Mouse (Mus musculus) thymus, postnatal 14 days (tissue): ENCODE measurements around the gene Fmnl2.

Experiments used
- DNase-seq: peaks from one replicate; pipeline ENCODE4 v3.0.0; 2021

Gene Fmnl2

DNA sequence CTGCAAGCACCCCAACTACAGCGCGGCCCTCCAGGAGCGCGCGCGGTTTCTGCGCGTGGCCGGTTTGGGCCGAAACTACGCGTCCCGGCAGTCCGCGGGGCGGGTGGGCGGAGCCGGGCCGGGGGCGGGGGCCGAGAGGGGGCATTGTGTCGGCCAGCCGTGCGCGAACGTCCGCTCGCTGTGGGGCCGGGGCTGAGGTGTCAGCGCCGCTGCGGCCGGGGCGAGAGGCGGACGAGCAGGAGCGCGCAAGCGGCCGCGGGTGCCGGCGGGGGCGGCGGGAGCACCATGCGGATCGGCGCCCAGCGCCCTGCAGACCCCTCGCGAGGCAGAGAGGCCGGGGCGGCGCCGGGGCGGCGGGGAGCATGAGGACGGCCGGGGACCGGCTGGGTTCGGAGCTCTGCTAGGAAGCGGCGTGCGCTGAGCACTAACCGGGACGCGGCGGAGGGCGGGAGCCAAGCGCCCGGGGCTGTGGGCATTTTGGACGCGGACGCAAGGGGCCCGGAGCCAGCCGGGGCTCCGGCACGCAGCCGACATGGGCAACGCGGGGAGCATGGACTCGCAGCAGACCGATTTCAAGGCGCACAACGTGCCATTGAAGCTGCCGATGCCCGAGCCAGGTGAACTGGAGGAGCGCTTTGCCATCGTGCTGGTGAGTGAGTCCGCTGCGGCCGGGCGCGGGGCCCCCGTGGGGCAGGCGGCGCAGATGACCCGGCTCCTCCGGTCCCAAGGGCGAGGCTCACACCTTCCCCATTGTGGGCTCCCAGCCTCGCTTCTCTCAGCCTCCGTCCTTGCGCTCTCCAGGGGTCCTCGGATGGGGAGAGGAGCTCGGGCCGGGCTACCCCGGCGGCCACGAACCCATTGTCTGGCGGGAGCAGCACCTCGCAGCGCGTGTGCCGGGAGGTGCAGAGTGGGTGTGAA is at the start of gene Fmnl2:
TSS of gene Fmnl2 (plus strand) at position 250 of the 918 bp plus-strand sequence.
- peak; percentile 50 for DNase-seq

GRCm38 (mm10) chr2:52809988-52810387 is 47.7 kb upstream of the Fmnl2 start:
- no peak for DNase-seq

DNA sequence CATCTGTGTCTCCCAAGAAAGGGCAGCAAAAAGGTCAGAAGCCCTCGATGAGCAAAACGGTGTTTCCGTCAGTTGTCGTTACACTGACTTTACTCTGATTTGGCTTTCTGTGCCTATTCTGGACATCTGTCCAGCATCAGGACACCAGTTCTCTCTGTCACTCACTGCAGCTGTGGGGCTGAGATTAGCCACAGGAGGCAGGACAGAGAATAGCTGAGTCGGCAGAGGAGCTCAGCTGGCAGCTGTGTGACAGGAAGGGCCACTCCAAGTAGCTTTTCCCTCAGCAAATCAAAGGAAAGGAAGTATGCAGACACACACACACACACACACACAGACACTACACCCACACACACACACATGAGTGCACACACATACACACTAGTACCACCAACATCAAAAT is 46.0 kb upstream of the Fmnl2 start:
- peak; percentile 9 for DNase-seq

- DNase-seq, result no peak
Measured at GRCm38 (mm10) chr2:52817341-52817740, 40.3 kb upstream of the Fmnl2 start.

DNA sequence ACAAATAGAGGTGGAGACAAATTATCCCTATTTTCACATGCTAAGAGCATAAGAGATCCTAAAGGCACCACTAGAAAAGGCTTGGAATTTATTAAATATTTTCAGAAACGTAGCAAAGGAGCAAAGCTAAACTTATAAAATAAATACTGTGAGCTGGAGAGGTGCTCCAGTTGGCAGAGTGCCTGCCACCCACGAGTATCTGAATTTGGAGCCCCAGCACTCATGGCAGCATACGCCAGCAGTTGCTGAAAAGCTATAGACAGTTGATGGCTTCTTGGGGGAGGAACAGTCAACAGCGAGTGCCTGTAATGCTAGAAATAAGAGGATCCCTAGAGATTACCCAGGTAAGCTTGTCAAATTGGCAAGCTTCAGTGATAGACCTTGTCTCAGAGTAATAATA is 38.7 kb upstream of the Fmnl2 start:
- no peak for DNase-seq

- no peak for DNase-seq
Measured at GRCm38 (mm10) chr2:52822214-52822613, 35.4 kb upstream of the Fmnl2 start.

DNA sequence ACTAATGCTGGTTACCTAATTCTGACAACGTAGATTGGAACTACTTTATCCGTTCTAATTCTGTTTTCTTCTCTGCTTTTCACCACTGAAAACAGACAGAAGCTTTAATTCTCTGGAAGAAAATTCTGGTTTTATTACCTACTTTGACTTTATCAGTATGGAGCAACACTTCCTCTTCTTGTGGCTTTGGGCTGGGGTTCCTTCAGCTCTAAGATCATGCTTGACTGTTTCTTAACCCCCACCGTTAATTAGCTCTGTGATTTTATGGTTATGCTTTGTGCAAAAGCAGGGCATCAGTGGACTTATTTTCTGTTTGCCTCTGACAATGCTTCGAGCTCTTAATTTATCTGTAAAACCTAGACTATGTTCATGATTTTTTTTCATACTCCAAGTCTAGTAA is 29.6 kb upstream of the Fmnl2 start:
- DNase-seq, result no peak

DNA sequence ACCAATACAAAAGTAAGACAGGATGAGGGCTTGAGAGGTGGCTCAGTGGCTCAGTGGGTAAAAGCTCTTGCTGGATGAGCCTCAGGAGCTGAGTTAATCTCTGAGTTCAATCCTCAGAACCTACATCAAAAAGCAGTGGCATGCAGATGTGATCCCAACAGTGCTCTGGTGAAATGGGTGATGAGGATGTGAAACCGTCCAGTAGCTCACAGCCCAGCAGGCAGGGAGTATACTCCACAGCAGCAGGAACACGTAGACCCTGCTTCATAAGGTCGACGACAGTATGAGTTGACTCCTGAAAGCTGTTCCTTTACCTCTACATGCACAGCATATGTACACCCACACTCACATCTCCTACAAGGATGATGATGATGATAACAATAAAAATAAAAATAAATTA is 27.1 kb upstream of the Fmnl2 start:
- DNase-seq, result no peak

GRCm38 (mm10) chr2:52831585-52831984 is 26.1 kb upstream of the Fmnl2 start:
- no peak for DNase-seq

DNA sequence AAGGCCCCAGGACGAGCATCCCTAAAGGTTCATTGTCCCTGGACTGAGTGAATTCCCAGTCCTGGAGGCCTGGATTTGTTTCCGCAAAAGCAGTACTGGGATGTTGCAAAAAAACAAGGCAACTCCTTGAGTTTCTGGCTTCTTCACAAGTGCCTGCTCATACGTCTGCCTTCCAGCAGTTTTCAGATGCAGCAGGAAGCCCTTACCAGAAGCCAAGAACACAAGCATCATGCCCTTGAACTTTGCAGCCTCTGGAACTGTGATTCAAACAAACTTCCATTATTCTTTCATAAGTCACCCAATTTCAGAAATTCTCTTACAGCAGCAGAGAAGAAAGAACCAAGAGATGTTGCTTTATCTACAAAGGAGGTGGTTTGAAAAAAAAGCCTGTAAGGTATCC is 21.9 kb upstream of the Fmnl2 start:
- DNase-seq, result no peak

DNA sequence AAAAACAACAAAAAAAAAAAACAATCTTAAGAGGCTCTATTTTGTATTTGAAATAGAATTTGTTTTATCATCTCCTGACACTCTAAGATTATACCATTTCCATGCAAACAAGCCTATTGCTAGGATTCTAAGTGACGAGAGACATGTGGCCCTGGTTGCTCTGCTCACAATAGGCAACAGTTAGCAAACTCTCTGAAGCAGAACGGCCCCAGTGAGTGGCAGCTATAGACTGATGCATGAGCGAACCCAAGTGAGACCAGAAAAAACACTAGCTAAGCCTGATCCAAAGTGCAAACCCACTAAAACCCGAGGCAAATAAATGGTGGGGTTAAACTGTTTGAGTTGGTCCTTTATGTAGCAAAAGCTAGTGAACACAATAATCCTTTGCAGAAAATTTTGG is 18.6 kb upstream of the Fmnl2 start:
- no peak for DNase-seq

GRCm38 (mm10) chr2:52839868-52840267 is 17.8 kb upstream of the Fmnl2 start:
- no peak for DNase-seq

GRCm38 (mm10) chr2:52843861-52844260 is 13.8 kb upstream of the Fmnl2 start:
- no peak for DNase-seq

DNA sequence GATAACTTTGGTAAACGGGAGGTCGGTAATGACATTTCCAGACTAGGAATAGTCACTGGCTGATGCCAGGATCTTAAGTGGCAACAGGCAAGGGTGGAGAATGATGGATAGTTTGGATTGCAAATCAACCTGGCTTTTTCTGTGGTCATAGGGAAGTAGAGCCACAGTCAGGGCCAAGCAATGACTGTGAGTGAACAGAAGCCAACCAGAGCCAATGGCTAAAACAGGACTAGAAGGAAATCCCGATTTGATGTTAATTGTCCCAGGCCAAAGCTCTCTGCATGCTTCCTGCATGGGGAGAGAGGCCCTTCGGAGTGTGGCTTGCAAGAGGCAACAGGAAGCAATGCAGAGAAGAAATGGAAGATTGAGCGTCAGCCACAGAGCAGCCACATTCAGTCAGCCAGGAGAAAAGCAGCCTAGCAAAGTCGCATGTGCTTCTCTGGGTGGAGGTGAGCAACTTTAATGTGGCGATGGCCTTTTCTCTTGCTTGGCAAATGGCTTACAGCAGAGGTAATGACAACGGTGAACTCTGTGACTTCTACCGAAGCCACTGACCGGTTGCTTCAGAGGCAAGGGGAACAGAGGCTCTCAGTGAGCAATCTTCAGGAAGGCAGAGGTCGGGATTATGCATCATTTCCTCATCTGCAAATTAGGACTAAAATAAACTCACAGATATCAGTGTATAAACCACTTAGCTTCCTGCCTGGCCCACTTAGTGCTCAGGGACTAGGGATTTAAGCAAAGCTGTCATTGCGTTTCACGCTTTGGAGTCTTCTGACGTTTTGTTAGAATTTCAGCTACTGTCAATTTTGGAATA is 12.5 kb upstream of the Fmnl2 start:
- no peak for DNase-seq

DNA sequence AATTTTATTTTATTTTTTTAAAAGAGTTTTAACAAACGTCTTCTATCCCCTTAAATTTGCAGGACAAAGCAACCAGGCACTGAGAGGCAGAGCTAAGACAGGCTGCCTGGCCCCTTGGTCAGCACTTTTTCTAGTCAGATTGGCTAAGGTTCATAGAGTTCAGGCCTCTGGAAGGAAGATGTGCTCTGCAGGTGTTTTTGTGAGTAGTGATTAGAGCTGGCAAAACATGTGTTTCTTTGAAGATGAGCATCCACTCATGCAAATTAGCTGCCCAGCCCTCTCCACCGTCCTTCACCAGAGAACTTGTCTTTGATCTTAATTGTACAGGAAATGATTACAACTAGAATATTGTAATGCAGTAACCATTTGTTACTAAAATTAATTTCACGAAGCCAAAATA is 11.2 kb upstream of the Fmnl2 start:
- DNase-seq, result no peak

- DNase-seq, result no peak
Measured at GRCm38 (mm10) chr2:52849092-52849491, 8.6 kb upstream of the Fmnl2 start.

- peak; percentile 15 for DNase-seq
Measured at GRCm38 (mm10) chr2:52858529-52859465, 1.1 kb downstream of the Fmnl2 start.

DNA sequence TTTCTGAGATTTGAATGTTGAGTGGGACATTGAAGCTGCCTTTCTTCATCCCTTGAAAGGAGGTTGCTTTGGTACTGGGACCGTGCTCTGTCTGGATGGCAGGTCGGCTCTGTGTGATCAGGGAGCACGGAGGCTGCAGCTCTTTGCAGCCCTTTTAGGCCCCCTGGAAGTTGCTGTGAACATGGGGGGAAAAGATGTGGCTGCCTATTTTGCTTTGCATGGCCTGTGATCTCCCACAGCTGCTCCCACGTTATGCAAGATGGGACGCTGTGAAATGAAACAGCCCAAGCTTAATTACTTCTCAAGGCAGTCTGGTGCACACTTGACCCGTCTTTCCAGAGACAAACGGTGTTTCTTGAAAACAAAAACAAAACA is 1.8 kb downstream of the Fmnl2 start:
- DNase-seq, result no peak

GRCm38 (mm10) chr2:52860111-52860775 is 2.6 kb downstream of the Fmnl2 start:
- no peak for DNase-seq

- DNase-seq, result no peak
Measured at GRCm38 (mm10) chr2:52862046-52862759, 4.5 kb downstream of the Fmnl2 start.

- DNase-seq, result no peak
Measured at GRCm38 (mm10) chr2:52862760-52863124, 5.1 kb downstream of the Fmnl2 start.

DNA sequence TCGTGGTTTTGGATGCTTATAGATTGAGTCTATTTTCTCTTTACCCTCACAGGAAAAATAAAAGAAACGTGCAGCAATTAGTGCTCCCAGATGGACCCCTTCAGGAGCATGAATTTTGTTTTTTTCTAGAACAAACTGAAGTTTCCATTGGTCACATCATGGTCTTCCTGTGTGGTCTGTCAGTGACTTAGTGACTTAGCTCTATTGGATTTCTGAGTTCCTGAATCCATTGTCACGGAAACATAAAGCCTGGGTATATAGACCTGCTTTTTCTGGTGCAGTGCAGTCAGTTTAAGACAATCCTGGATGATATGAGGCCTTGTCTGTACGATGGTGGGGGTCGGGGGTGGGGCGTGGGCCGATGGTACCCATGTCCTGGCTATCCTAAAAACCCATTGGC is 7.0 kb downstream of the Fmnl2 start:
- DNase-seq, result no peak
